Mouse (Mus musculus): ENCODE data around the gene Abat.
"Not testable (repeated sequence)": the region's sequence is repeated elsewhere in the genome, so short reads cannot be mapped to it uniquely, and the experiment has no call there.

Abat gene

DNA sequence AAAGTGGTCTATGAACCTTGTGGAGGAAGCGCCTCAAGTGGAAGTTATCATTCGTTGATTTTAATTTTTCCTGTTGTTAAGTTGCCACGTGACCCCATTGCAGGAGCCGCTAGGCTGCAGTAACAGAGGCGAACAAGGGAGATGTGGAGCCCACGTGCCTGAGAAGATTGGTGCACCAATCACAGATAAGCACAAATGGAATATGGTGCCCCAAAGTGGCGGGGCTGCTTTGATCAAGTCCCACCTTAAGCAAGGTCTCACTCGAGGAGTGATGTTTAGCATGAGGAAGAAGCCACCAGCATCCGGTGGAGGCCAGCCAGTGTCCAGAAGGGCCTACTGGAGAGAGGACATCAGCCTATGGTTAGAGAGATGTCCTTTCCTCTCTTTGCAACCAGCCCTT lies 19.2 kb downstream of the Abat start:
- in situ Hi-C loops (cut with MboI, MseI): no loop called here

- in situ Hi-C loops (cut with MboI, MseI): no loop called here
Measured at GRCm38 (mm10) chr16:8532894-8533293, 19.7 kb downstream of the Abat start.

DNA sequence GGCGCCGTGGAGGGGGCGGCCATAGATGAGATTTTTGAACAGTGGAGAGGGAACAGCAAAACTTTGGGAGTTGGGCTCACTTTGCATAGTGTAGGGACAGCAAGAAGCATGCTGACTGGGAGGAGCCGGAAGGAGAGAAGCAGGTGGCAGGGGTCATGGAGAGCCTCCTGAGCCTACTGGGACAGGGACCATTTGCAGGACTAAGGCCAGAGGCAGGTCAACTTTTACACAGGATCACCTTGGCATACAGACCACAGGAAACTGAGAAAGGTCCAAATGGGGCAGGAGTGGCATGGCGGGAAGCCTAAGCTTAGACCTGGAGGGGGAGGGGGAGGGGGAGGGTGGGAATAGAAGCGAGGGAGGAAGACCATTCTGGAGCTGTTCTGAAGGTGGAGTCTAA lies 20.2 kb downstream of the Abat start:
- in situ Hi-C loops (cut with MboI, MseI): no loop called here

DNA sequence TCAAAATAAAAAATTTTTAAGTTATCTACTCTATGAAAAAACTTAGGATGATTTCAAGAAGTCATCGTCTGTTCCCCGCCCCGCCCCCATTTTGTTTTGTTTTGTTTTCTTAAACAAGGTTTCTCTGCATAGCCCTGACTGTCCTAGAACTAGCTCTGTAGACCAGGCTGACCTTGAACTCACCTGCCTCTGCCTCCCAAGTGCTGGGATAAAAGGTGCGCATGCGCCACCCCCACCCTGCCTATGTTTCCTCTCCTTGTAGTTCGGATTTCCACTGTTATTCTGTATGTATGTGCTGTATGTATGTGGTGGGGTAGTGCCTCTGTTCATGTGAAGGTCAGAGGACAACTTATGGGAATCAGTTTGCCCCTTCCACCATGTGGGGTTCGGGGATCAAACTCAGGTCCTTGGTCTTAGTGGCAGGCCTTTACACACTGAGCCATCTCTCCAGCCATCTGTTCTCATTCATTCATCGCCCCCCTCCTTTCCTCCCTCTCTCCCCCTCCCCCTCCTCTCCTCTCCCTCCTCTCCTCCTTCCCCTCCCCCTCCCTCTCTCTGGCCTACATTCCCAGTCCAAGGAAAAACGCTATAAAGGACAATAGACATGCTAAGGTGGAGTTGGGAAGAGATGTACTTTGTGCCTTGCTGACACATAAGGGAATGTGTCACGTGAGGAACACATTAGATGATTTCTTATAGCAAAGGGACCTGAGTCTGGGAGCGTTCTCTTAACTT lies 21.4 kb downstream of the Abat start:
- in situ Hi-C loops (cut with MboI, MseI): no loop called here

- in situ Hi-C loops (cut with MboI, MseI): no loop called here
Measured at GRCm38 (mm10) chr16:8535411-8535810, 22.2 kb downstream of the Abat start.

DNA sequence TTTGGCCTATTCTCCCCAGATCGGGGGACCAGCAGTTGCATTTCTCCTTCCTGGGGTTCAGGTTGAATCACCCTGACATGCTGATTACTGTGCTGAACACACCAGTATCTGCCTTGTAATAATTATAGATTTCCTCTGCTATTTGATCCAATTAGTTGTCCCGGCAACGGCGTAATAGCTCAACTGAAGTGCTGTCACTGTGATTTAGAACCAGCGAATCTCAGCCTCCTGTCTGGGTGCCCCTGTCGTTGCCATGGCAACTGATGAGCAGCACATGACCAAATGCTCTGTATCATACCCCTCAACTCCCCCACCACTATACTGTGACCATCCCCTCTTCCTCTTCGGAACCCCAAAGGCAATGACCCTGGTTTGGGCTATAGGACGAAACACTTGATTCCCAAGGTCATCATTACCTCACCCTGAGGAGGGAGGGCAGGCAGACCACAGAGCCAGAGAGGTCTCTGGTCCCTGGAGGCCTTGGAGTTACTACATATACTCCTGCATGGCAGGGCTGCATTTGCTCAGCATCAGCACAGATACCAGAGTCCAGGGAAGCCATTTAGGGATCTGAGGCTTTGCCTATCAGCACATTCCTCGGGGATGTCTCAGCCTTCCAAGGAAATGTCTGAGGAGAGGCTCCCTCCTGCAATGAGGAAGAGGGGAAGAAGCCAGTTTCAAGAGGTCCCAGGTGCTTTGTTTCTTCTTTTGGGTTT lies 26.1 kb downstream of the Abat start:
- in situ Hi-C loops (cut with MboI, MseI): no loop called here

DNA sequence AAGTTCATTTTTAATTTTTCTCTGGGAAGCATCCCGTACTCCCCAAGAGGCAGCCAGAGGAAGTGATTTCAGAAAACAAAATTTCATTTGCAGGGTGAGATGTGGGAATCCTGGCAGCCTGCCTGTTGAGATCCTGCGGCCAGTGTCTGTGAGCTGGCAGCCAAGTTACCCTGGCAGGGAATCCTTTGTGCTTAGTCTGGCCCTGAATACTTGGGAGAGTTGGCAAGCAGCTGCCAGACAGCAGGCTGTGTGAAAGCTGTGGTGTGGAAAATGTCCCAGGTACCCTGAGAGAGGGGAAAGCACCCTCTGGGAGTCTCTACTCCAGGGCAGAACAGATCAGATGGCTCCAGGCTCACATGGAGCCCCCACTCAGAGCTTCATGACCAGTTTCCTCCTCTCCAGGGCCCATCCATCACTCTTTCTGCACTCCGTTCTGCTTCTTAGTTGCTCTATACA lies 27.7 kb downstream of the Abat start:
- in situ Hi-C loops (cut with MboI, MseI): no loop called here

- in situ Hi-C loops (cut with MboI, MseI): no loop called here
Measured at GRCm38 (mm10) chr16:8547836-8548235, 34.6 kb downstream of the Abat start.

DNA sequence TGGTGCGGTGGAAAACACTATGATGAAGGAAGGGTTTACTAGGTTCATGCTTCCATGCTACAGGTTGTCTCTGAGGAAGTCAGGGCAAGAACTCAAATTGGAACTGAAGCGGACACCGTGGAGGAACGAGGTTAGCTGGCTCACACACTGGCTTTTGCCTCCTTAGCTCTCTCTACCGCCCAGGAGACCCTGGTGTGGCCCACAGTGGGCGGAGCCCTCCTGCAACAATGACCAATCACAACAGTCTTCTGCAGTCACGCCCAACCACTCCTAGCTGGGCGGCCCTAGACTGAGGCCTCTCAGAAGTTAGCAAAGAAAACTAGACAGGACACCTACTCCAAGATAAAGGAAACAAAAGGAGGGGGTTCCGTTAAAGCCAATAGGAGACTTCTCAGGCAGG lies 36.3 kb downstream of the Abat start:
- in situ Hi-C loops (cut with MboI, MseI): no loop called here

DNA sequence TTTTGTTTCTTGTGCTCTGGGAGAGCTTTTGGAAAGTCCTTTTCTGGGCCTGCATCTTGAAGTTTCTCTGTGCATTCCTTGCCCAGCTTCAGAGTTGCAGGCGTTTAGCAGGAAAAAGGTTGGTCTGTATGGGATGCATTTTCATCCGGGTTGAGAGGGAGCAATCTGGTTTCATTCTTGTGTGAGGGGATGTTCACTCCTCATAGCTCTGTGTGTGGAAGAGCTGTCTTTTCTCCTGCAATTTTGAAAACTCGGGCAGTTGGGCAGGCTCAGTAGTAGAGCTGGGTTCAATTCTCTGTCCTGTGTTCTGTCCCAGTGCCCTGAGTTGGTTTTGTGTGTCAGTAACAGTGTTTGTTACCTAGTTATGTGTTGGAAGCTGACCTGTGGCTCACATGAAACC lies 41.1 kb downstream of the Abat start:
- in situ Hi-C loops (cut with MboI, MseI): no loop called here

DNA sequence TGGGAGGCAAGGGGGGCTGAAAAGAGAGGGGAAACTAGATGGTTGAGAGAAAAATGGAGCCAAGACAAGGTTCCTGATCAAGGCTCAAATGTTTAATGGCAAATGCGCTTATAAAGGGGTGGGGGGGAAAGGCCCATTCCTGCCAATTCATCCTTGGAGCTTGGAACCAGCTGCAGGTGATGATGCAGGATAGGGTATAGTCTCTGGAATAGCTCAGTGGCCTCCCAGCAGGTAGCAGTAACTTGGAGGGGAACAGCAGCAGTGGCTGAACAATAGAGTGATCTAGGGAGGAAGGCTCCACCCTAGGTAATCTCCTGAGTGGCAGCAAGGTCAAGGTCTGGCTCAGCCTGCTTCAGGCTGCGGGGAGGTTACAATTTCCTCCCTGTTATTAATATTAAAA lies 41.5 kb downstream of the Abat start:
- in situ Hi-C loops (cut with MboI, MseI): not testable (repeated sequence)

DNA sequence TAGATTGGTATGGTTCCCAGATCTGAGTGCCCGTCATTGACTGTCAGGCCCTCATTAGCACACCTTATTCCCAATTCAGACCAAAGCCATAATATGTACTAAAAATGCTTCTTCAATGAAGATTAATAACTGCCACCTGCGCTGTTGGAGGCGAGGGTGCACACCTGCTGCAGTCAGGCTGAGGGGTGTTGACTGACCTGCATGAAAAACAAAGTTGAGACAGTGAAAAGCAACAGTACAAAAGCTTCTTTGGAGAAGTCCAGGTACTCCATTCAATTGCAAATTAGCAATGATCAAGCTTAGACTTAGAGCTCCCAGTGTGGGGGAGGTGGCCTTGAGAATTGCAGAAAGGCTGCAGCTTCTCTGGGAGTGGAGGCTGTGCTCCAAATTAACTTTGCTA lies 42.1 kb downstream of the Abat start:
- in situ Hi-C loops (cut with MboI, MseI): not testable (repeated sequence)

- in situ Hi-C loops (cut with MboI, MseI): no loop called here
Measured at GRCm38 (mm10) chr16:8560079-8560478, 46.9 kb downstream of the Abat start.

DNA sequence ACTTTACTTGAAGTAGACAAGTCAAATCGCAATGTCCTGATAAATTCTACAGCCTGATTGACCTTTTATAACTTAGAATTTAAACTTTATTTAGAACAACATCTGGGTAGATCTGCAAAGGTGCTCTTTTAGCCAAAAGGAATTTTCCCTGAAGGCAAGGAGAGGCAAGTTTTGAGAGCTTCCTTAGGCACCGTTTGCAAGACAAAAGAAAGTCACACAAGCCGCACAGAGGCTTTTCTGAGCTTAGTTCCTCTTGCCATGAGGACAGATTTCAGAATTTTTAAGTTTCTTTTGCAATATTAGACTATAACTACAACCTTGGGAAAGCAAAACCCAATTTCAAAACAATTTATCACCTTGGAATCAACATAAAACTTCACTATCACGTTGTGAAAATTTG lies 47.9 kb downstream of the Abat start:
- in situ Hi-C loops (cut with MboI, MseI): not testable (repeated sequence)

DNA sequence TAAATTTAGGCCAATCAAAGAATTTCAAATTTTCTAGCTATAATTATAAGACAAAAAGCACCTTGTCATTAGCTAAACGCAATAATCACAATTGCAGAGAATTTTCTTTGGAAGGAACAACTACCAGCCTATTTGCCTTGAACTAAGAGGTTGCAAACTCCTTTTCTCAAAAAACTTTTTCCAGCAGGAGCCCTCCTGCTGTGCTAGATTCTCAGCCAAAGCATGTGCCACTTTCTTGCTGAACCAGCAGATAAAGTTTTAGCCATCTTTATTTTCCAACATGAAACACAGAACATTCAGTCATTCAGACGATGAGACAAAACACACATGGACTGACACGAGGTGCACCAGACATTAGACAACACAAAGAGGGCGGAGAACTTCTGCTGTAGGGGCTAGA lies 48.6 kb downstream of the Abat start:
- in situ Hi-C loops (cut with MboI, MseI): not testable (repeated sequence)

GRCm38 (mm10) chr16:8562827-8563226 lies 49.6 kb downstream of the Abat start:
- in situ Hi-C loops (cut with MboI, MseI): not testable (repeated sequence)

DNA sequence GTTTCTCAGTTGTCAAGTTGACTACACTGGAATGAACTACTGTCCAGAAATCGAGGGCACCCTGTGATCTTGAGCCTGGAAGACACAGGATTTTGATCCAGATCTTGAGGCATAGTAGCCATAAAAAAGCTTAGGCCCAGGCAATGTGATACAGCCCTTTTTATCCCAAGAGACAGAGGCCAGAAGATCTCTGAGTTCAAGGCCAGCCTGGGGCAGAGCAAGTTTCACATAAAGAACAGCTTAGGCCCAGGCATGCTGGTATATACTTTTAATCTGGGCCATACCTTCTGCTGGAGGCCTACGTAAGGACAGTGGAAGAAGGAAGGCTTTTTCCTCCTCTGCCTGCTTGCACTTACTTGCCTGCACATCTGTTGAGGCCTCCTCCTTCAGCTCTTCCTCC lies 51.6 kb downstream of the Abat start:
- in situ Hi-C loops (cut with MboI, MseI): no loop called here

DNA sequence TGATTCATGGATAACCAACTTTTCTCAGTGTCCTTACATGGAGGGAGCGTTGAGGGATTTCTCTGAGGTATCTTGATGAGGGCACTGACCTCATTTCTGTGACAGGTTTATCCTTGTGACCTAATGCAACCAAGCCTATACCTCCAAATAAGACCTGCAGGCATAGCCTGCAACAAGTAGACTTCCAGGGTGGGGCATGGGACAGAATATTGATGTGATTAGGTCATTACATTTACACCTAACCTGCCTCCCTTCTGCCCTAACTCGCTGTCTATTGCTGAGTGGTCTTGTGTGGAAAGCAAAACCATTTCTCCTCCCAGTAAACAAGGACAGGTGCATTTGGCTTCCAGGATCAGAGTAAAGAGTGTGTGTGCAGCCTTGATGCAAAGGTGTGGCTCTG lies 52.3 kb downstream of the Abat start:
- in situ Hi-C loops (cut with MboI, MseI): no loop called here

DNA sequence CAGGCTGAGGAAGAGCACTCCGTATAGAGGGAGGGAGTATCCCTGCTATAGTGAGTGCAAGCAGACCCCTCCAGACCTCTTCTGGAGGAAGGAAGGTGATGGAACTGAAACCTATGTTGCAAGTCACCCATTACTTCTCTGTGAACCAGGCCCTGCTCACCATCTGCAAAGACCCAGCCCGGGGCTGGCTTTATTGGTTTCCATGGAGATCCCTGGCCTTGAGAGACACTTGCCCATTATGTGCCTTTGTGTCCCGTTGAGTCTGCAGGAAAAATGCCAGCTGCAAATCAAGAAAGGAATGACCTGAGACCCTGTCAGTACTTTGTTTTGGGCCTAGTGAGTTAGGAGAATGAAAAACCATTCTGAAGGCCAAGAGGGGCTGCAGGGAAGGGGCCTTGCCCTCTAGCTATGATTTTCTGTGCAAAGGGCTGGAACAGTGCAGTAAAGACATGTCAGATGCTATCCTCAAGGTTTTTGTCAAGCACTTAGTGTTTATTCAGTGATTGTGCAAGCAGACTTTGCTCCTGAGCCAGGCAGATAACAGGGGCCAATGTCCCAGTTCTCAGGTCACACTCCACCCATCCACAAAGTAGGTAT lies 53.0 kb downstream of the Abat start:
- in situ Hi-C loops (cut with MboI, MseI): no loop called here

DNA sequence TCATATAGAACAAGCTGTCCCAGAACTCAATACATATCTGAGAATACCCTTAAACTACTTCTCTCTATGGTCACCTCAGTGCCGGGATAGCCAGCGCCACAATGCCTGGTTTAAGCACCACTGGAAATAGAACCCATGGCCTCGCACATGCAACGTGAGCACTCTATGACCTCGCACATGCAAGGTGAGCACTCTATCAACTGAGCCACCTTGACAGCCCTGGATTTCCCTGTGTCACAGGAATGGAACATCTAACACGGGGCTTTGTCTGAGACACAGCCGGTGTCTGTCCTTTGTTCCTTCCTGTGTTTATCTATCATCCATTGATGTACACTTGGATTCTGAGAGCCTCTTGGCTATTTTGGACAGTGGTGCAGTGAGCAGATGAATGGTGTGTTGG lies 55.7 kb downstream of the Abat start:
- in situ Hi-C loops (cut with MboI, MseI): no loop called here

DNA sequence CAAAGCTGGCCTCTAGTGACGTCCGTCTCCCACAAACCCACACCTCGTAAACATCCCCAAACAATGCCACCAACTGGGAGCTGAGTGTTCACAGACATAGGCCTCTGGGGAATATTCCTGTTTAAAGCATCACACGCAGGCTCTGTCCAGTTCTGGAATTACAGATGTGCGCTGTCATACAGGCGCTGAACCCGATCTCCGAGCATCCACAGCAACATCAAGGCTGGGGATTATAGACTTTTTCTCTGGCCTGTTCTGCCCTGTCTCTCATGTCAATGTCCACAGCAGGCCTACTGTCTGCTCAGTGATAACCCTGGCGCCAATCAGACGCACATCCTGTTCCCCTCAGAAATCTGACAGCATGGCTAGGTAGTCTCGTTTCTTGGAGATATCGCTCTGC lies 57.1 kb downstream of the Abat start:
- in situ Hi-C loops (cut with MboI, MseI): no loop called here

DNA sequence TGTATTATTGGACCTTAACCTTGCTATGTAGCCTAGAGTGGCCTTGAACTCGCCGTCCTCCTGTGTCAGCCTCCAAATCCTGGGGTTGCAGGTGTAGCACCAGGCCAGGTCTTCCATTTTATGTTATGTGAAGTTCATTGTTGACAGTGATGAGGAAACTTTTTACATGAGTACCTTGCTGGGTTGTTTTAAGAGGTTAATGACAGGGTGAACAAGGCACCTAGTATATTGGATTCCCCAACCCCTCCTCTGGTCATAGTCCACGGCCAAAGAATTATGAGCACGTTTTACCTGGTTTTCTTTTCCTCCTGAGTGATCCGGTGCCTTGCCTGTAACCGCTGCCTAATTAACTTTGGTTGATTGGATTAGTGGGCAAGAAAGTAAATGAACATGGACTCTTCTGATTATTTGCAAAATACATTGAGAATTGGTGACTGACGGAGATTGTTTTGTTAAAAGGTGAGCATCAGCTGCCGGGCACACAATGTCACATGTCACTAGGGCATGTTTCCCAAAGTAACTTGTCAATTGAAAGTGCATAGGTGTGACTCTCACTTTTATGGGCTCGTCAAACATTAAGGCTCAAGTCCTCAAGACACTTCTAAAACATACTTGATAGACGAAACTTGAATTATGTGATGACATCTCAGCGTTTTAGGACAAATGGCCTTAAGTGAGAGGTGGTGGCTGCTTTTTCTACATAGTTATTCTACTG lies 57.8 kb downstream of the Abat start:
- in situ Hi-C loops (cut with MboI, MseI): no loop called here

Data from T-helper 1 cell (primary cell).